Mouse (Mus musculus): ENCODE data around the gene Kdm5c. TPM values are rescaled to one million over a fixed set of nuclear protein-coding genes. Genes with fewer than 3 reads are reported as not detected.

Kdm5c gene
- 48.0 and 54.8 TPM in 2 replicates for polyA plus RNA-seq (2016; fragmentation: Nextera tagmentation; extraction: Ambion mirVana)

DNA sequence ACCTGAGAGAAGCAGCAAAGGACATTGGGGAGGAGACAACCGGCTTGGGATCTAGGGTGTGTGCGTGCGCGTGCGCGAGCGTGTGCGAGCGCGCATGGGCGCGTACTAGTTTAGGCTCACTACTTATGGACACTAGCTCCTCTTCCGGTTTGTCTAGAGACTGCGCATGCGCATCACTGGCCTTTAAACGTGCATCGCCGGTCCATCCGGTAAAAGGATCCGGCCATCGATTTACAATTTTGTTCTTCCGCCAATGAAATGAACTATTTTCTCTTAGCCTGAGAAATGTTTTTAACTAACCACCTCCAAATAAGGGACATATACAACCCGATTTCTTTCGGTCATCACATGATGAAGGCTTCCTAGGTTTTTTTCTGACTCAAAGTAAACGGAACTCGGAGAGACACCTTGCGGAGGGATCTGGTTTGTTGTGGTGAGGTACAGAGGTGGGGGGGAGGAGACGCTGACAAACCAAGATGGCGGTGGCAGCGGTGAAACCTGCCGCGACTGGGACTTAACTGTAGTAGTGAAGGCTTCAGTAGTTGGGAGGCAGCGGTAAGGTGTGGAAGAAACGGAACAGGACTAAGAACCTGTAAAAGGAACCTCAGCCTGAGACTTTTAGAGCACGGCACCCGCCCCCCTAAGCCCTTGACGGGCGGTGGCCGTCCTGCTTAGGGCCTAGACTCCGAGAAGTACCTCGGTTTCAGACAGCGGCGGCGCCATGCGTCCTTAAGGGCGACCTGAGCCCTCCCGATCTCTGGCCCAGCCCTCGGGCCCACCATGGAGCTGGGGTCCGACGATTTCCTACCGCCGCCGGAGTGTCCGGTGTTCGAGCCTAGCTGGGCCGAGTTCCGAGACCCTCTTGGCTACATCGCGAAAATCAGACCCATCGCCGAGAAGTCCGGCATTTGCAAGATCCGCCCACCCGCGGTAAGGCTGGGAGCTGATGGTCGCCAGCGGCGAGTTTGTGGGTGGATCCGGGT, at the start of gene Kdm5c:
Gene Kdm5c, plus strand, starts transcription at position 240 of the 983 bp plus-strand sequence.
- H3K27ac ChIP-seq, result no peak within 1 kb of the TSS

DNA sequence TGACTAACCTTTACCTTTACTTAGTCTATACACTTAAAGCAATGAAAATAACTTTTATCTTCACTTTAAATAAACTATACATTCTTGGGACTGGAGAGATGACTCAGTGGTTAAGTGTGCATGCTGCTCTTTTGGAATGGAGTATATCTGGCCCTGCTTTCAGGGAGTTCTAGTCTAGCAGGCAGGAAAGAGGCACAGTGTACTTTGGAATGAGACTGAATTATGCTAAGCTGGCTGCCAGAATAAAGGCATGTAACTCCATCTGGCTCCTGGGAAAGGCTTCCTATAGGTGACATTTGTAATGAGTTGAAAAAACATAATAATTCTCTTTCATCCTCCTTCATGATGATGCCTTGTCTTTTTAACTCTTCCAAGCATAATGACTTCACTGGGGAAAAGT, 45.7 kb upstream of the Kdm5c start:
- H3K36me3 ChIP-seq, result no peaks in the 10 kb centered on the region
- no peak overlapping the region for H3K9ac ChIP-seq
- no peak for ATAC-seq (ENCODE audit: low FRiP score, low read depth)
- H3K27ac ChIP-seq, result no peak overlapping the region
- H3K4me2 ChIP-seq (replicated peaks), result no peak overlapping the region
- H3K27me3 ChIP-seq (replicated peaks), result peaks cover 23% of the 10 kb centered on the region; the same call in 1 of the 2 replicates
- no peaks in the 10 kb centered on the region for H3K4me1 ChIP-seq
- H3K9me3 ChIP-seq, result no peaks in the 10 kb centered on the region
- H3K4me3 ChIP-seq, result no peak overlapping the region

More for the DNA sequence above, at the start of gene Kdm5c:
- ATAC-seq (ENCODE audit: low FRiP score, low read depth), result peak; percentile 98
- peaks cover 16% of the 10 kb centered on the region for H3K4me1 ChIP-seq
- H3K9me3 ChIP-seq, result no peaks in the 10 kb centered on the region
- no peaks in the 10 kb centered on the region for H3K27me3 ChIP-seq (replicated peaks)
- peaks cover 2% of the 10 kb centered on the region; the same call in 1 of the 2 replicates for H3K36me3 ChIP-seq
- peak within 1 kb of the TSS; percentile 65 for H3K4me2 ChIP-seq (replicated peaks)
- peak within 1 kb of the TSS; percentile 82 for H3K4me3 ChIP-seq
- peak within 1 kb of the TSS; percentile 85 for H3K9ac ChIP-seq
- under 1% methylated on average over 68 of the region's 69 CpGs for WGBS

DNA sequence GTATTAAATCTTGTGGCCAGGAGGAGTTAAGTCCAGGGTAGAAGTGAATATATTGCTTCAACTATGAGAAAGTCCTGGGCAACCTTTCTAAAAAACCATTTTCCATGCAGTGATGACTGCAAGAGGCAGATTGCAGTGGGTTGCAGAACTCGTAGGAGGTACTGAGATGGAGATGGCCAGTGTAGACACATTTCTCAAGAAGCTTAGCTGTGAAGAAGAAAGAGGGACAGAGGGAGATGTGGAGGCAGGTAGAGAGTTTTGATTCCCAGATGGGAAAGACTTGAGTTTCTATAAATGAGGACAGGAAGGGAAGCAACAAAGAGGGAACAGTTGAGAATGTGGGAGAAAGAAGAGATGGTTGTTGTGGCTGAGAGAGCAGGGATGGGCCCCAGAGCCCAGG, 41.6 kb upstream of the Kdm5c start:
- 74% methylated on average over 1 of the region's 1 CpGs for WGBS
- Histone ChIP-seq H3K36me3 (no peaks in the 10 kb centered on the region), H3K9ac (no peak overlapping the region), H3K4me2 (replicated peaks) (no peak overlapping the region), H3K27me3 (replicated peaks) (peaks cover 45% of the 10 kb centered on the region), H3K9me3 (no peaks in the 10 kb centered on the region), H3K27ac (no peak overlapping the region), H3K4me3 (no peak overlapping the region), H3K4me1 (no peaks in the 10 kb centered on the region)
- ATAC-seq (ENCODE audit: low FRiP score, low read depth), result no peak

DNA sequence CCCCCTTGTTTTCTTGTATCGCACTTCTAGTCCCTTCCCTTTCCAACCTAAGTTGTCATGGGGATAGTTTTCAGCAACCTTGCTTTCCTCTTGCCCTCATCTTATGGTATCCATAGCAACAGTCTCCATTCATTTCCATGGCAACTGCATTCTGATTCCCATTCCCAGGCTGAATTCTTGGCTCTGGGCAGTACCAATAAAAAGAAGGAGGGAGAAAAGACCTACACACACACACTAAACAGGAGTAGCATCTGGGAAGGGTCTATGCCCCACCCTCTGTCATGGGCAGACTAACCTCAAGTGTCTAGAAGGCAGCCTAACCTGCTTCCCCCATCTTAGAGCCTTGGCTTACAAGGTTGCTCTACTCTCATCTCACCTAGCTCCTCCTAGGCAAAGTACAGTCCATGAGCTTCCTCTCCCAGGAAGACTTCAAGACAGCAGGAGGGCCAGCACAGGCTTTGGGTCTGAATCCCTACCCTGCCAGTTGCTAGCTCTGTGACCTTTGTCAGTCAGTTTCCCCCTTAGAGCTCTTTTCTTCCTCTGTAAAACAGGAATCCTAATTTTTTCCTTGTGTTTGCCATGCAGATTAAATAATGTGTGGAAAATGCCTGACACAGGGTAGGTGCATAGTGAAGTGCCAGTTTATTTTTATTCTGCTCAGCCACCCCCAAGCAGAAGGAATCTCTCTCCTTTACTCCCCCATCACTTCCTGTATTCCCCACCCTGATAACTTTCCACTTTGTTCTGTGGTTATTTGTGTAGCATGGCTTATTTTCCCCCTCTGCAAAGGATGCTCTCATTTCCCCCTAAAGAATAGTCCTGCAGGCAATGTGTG, 34.8 kb upstream of the Kdm5c start:
- WGBS, result 41% methylated on average over 1 of the region's 1 CpGs
- no peak overlapping the region for H3K9ac ChIP-seq
- peak; percentile 90 for ATAC-seq (ENCODE audit: low FRiP score, low read depth)
- H3K36me3 ChIP-seq, result no peaks in the 10 kb centered on the region
- no peak overlapping the region; the same call in 1 of the 2 replicates for H3K4me2 ChIP-seq (replicated peaks)
- H3K4me3 ChIP-seq, result no peak overlapping the region
- H3K27me3 ChIP-seq (replicated peaks), result peaks cover 39% of the 10 kb centered on the region
- H3K27ac ChIP-seq, result 0 out of 2 replicates have a peak overlapping the region, but pooled peaks have one; percentile 26
- H3K4me1 ChIP-seq, result peaks cover 4% of the 10 kb centered on the region; the same call in 1 of the 2 replicates
- no peaks in the 10 kb centered on the region for H3K9me3 ChIP-seq

DNA sequence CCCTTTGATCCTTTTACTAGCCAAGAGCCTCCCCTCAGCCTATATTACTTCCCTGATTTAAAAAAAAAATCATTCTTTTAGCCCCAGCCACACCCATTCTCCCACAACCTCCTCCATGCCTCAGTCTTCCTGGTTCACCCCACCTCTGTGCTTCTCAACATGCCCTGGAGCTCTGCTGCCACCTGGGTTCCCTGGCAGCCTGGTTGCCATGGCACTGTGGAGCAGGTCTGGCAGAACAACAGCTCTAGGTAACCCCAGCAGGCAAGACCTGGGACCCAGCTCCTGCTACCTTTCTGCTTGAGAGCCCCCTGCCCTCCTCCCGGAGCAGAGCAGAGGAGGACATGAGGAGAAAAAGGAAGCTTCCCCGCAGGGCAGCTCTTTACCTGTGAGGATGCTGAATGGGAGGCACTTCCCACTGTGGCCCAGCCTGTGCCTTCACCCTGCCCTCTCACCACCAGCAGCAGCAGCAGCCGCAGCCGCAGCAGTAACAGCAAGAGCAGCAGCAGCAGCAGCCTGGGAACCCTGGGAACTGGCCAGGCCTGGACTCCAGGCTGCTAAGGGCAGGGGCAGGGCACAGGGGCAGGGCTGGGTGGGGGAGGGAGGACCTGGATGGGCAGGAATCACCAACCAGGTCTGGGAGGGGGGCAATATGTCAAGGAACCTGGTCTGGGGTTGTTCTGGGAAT, 30.9 kb upstream of the Kdm5c start:
- Histone ChIP-seq H3K9ac (no peak overlapping the region), H3K9me3 (no peaks in the 10 kb centered on the region), H3K27ac (no peak overlapping the region), H3K27me3 (replicated peaks) (peaks cover 36% of the 10 kb centered on the region), H3K4me2 (replicated peaks) (no peak overlapping the region), H3K36me3 (no peaks in the 10 kb centered on the region), H3K4me1 (peaks cover 4% of the 10 kb centered on the region; the same call in 1 of the 2 replicates), H3K4me3 (no peak overlapping the region)
- ATAC-seq (ENCODE audit: low FRiP score, low read depth), result no peak
- 33% methylated on average over 4 of the region's 4 CpGs for WGBS

DNA sequence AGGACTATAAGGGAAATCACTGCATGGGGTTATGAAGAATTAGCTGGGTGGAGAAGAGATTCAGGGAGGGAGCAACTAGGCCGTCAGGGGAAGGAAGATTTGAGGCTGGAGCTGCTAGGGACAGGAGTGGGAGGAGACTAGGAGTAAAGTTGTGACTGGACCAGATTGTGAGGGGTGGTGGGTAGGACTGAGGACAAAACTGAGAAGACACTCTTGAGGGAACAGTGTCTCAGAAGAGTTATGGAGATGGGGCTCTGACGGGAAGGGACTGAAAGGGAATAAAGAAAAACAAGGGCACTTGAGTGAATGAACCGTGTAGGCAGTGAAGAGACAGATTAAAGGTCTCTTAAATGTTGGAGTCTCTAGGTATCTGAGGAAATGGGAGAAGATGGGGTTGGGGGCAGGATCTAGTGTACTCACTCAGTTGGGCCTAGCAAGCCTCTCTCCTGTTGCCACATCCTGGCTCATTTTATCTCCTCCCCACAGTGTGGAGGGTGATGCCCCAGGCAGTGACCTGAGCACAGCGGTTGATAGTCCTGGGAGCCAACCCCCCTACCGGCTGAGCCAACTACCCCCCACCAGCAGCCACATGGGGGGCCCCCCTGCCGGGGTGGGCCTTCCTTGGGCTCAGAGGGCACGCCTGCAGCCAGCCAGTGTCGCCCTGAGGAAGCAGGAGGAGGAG, 30.3 kb upstream of the Kdm5c start:
- no peak overlapping the region for H3K4me2 ChIP-seq (replicated peaks)
- H3K9me3 ChIP-seq, result no peaks in the 10 kb centered on the region
- H3K36me3 ChIP-seq, result no peaks in the 10 kb centered on the region
- H3K4me1 ChIP-seq, result peaks cover 4% of the 10 kb centered on the region; the same call in 1 of the 2 replicates
- H3K9ac ChIP-seq, result no peak overlapping the region
- H3K4me3 ChIP-seq, result no peak overlapping the region
- H3K27me3 ChIP-seq (replicated peaks), result peaks cover 42% of the 10 kb centered on the region
- 33% methylated on average over 8 of the region's 8 CpGs for WGBS
- no peak overlapping the region for H3K27ac ChIP-seq
- no peak for ATAC-seq (ENCODE audit: low FRiP score, low read depth)

DNA sequence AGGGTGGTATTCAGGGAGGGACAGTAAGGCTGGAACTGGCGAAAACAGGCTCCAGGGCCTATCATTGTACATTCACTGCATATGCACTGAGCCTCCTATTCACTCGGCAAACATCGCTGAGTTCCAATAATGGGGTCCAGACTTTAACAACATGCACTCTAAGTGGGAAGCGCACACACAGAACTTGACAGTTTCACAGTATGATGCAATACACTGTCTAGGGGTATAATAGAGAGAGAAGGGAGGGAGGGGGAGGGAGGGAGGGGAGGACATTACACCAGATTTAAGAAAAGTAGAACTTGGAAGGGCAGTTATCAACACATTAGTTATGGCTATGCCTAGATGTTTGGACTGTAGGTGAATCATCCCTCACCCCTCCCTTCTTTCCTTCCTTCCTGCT, 29.6 kb upstream of the Kdm5c start:
- ATAC-seq (ENCODE audit: low FRiP score, low read depth), result no peak
- H3K27ac ChIP-seq, result no peak overlapping the region
- H3K9ac ChIP-seq, result no peak overlapping the region
- no peaks in the 10 kb centered on the region for H3K36me3 ChIP-seq
- H3K4me2 ChIP-seq (replicated peaks), result no peak overlapping the region
- H3K9me3 ChIP-seq, result no peaks in the 10 kb centered on the region
- H3K4me1 ChIP-seq, result peaks cover 4% of the 10 kb centered on the region; the same call in 1 of the 2 replicates
- no peak overlapping the region for H3K4me3 ChIP-seq
- WGBS, result 68% methylated on average over 4 of the region's 4 CpGs
- H3K27me3 ChIP-seq (replicated peaks), result peaks cover 42% of the 10 kb centered on the region

DNA sequence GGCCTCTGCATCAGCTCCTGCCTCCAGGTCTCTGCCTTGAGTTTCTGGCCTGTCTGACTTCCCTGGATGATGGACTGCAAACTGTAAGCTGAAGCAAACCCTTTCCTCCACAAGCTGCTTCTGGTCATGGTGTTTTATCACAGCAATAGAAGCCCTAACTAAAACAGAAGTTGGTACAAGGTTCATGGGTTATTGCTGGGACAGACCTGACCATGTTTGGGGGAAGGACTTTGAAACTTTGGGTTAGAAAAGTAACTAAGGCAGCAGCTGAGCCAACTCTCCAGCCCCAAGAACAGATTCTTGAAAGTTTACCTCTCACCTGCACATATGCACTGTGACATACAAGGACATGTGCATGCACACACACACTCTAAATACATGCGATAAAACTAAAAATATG, 27.3 kb upstream of the Kdm5c start:
- H3K9me3 ChIP-seq, result no peaks in the 10 kb centered on the region
- no peak overlapping the region for H3K9ac ChIP-seq
- no peak overlapping the region for H3K4me2 ChIP-seq (replicated peaks)
- WGBS, result 91% methylated on average over 1 of the region's 1 CpGs
- H3K4me1 ChIP-seq, result peaks cover 4% of the 10 kb centered on the region; the same call in 1 of the 2 replicates
- no peak overlapping the region for H3K4me3 ChIP-seq
- no peak overlapping the region for H3K27ac ChIP-seq
- peaks cover 56% of the 10 kb centered on the region for H3K27me3 ChIP-seq (replicated peaks)
- no peaks in the 10 kb centered on the region for H3K36me3 ChIP-seq
- no peak for ATAC-seq (ENCODE audit: low FRiP score, low read depth)

DNA sequence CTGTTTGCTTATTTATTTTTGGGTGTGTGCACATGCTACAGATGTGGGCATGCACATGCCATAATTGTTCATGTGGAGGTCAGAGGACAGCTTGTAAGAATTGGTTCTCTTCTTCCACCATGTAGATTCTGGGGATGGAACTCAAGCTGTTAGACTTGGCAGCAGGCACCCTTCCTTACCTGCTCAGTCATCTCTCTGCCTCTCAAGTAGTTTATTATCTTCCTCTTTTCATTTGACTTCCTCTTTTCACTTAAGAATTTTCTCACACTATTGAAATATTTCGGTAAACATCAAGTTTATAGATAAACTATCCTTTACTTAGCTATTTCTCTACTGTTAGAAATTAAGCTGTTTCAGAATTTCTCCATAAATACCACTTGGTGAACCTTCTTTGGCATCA, 18.1 kb upstream of the Kdm5c start:
- H3K9me3 ChIP-seq, result no peaks in the 10 kb centered on the region
- H3K27ac ChIP-seq, result no peak overlapping the region
- H3K36me3 ChIP-seq, result no peaks in the 10 kb centered on the region
- no peak overlapping the region for H3K9ac ChIP-seq
- H3K4me1 ChIP-seq, result no peaks in the 10 kb centered on the region
- WGBS, result 93% methylated on average over 1 of the region's 1 CpGs
- peaks cover 53% of the 10 kb centered on the region for H3K27me3 ChIP-seq (replicated peaks)
- no peak overlapping the region for H3K4me2 ChIP-seq (replicated peaks)
- no peak for ATAC-seq (ENCODE audit: low FRiP score, low read depth)
- no peak overlapping the region for H3K4me3 ChIP-seq

DNA sequence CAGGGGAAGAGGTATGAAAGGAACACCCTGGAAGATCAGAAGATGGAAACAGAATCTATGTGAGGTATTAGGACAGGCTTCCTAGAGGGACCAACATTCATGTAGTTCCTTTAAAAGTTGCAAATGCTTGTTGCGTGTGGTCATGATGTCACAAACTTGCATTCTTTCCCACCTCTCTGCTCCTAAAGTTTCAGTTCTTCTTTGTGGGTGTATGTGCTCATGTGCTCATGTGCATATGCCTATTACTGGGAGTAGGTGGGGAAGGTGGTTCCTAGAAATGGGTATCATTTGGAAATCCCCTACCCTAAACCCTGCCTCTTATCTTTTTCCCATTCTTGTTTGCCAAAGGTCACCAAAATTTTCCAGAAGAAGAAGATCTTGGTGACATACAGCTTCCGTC, 14.3 kb upstream of the Kdm5c start:
- H3K4me2 ChIP-seq (replicated peaks), result no peak overlapping the region
- WGBS, result 98% methylated on average over 2 of the region's 2 CpGs
- ATAC-seq (ENCODE audit: low FRiP score, low read depth), result no peak
- H3K27me3 ChIP-seq (replicated peaks), result peaks cover 62% of the 10 kb centered on the region
- H3K4me3 ChIP-seq, result no peak overlapping the region
- no peaks in the 10 kb centered on the region for H3K36me3 ChIP-seq
- H3K9me3 ChIP-seq, result no peaks in the 10 kb centered on the region
- H3K27ac ChIP-seq, result no peak overlapping the region
- no peak overlapping the region for H3K9ac ChIP-seq
- no peaks in the 10 kb centered on the region for H3K4me1 ChIP-seq

DNA sequence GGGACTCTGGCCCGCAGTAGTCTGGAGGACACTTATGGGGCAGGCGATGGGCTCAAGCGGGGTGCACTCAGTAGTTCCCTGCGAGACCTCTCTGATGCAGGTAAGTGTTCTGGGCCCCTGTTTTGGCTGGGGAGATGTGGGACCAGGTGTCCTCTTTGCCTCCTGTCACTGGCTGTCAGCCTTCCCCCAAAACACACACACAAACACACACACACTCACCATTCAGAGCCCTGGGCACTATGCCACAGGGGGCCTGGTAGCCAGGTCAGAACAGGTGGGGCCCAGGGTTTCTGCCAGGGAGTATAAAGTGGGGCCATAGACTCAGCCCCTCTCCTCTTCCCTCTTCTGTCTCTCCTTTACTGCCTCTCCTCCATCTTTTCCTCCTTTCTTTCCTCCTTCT, 11.1 kb upstream of the Kdm5c start:
- ATAC-seq (ENCODE audit: low FRiP score, low read depth), result no peak
- Histone ChIP-seq H3K9ac (no peak overlapping the region), H3K27me3 (replicated peaks) (peaks cover 74% of the 10 kb centered on the region), H3K36me3 (no peaks in the 10 kb centered on the region), H3K27ac (no peak overlapping the region), H3K9me3 (no peaks in the 10 kb centered on the region), H3K4me1 (no peaks in the 10 kb centered on the region), H3K4me2 (replicated peaks) (no peak overlapping the region), H3K4me3 (no peak overlapping the region)
- 77% methylated on average over 4 of the region's 4 CpGs for WGBS
